Mouse (Mus musculus) colon, adult 2 months (tissue): Measurements from ENCODE around the gene Kifc5b. TPM values are rescaled to one million over a fixed set of nuclear protein-coding genes. Genes with fewer than 3 reads are reported as not detected.

Source experiments
- polyA plus RNA-seq: library from polyadenylated mRNA; depleted of rRNA; stranded (reverse); fragments of >200 nt; gene quantifications from 2 replicates; pipeline ENCODE4 v1.2.3, GENCODE M21; 2012; rRNA removed

The Kifc5b gene
- polyA plus RNA-seq: 5.6 and 6.3 TPM in 2 replicates

DNA sequence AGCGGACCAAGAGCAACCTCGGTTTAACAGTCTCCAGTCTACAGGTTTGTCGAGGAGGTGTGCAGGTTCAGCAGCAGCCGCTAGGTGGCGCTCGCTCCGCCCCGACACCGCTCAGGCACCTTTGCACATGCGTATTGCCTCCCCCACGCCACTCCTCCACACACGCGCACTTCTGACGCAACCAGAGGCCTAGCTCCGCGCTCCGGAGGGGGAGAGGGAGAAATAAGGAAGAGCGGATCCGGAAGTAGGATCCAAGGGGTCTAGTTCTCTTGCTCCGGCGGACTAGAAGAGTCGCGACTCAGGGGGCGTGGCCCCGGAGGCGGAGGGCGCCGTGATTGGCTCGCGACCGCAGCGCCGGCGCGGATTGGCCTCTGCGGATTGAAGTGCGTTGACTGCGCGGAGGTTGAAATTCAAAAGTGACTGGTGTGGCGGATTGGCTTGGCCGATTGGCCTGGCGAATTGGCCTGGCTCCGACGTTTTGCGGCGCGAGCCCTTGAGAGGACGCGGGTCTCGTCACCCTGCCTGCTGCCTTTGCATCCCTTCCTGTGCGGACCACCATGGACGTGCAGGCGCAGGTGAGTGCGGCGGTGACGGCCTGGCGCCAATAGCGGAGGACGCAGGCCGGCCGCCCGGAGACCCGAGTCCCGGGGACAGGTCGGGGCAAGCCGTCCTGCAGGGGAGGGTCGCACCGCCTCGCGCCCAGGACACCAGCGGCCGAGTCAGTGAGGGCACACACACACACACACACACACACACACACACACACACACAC lies at the start of gene Kifc5b:
Kifc5b (plus strand) TSS at position 381 of the 772 bp plus-strand sequence.

DNA sequence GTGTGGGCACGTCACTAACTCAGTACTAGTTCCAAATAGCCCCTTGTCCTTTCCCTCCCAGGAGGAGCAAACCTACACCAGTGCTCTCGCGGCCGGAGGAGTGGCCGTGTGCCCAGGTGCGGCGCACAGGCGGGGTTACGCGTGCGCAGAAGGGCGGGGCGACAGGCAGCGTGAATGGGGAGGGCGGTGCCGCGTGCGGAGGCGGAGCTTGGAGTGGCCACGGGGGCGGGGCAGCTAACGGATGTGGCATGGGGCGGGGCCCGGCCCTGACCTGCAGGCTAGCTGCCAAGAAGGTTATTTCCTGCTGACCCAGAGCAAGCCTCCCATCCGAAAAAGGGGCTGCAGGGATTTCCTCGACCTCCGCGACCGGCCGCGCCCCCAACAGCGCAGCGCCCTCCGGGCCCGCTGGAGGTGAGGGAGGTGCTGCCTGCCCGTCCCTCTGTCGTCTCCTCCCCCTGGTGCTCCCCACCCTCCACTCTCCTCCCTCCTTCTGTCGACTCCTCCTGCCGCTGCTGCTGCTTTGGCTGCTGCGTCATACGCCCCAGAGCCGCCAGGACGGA lies 16.0 kb downstream of the Kifc5b start, which contains the start of gene Phf1:
Phf1 (plus strand) TSS at position 214 of the 560 bp plus-strand sequence.

DNA sequence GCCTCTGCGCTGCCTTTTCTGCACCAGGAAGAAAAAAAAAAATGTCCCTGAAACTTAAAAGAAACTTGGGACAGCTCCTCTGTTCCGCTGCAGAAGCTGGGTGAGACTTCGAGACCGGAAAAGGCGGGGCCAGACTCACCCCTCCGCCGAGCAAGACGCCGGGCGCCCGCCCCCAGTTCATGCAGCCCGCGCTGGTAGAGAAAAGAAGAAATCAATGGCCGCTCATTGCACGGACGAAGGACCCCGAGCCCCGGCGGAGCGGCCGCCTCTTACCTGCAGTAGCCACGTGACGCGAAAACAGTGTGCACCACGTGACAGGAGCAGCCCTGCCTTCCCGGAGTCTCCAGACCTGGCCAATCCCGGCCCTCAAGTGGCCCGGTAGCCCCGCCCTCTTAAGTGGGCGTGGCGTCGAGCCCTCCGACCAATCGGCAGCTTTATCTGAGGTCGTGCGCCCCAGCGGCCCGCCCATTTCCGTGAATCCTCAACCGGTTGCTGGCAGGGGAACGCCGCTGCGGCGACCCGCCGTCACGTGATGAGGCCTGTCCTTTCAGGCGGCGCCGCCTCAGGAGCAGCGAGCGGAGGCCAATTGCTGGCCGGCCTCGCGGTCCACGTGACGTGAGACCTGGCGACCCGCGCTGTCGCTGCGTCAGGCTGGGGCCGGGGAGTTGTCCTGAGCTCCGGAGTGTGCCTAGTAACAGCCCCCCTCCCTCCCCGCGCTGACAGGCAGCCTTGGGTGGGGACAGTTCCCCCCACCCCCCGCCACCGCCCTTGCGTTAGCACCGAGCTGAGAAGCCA lies 22.5 kb downstream of the Kifc5b start, which contains the start of gene Cuta:
Cuta (minus strand) TSS at position 392 of the 795 bp plus-strand sequence.

GRCm38 (mm10) chr17:26941031-26941789 lies 24.3 kb downstream of the Kifc5b start, which contains the start of gene Syngap1:
Syngap1 (plus strand) TSS chr17:26941253.

GRCm38 (mm10) chr17:26972703-26973574 lies 56.0 kb downstream of the Kifc5b start, which contains the start of gene Zbtb9:
Zbtb9 (plus strand) TSS chr17:26973167.

Other genes starting within 250 kb of the Kifc5b start
- gene Crebrf, start 201.4 kb upstream of the Kifc5b start, polyA plus RNA-seq: 1.4 and 1.9 TPM in 2 replicates
- 15.8 and 16.7 TPM in 2 replicates for gene Bnip1, start 136.0 kb upstream of the Kifc5b start, polyA plus RNA-seq
- gene Nkx2-5, start 72.1 kb upstream of the Kifc5b start, polyA plus RNA-seq: not detected in 2 replicates
- gene Phf1, start 16.0 kb downstream of the Kifc5b start, polyA plus RNA-seq: 75.6 and 81.1 TPM in 2 replicates
- gene Cuta, start 22.5 kb downstream of the Kifc5b start, polyA plus RNA-seq: 182 and 220 TPM in 2 replicates
- 19.1 and 20.7 TPM in 2 replicates for gene Syngap1, start 24.2 kb downstream of the Kifc5b start, polyA plus RNA-seq
- 9.5 and 13.4 TPM in 2 replicates for gene Zbtb9, start 56.1 kb downstream of the Kifc5b start, polyA plus RNA-seq
- gene Bak1, start 111.9 kb downstream of the Kifc5b start, polyA plus RNA-seq: 126 and 178 TPM in 2 replicates
- 47.8 and 55.5 TPM in 2 replicates for gene Itpr3, start 140.2 kb downstream of the Kifc5b start, polyA plus RNA-seq
- 96.2 and 150 TPM in 2 replicates for gene Uqcc2, start 216.8 kb downstream of the Kifc5b start, polyA plus RNA-seq